Mouse (Mus musculus) 416B (cell line): ENCODE measurements at regions not wholly inside any gene's neighbourhood (a gene's known extent, or its start where the extent isn't known, plus 50 kb on each side); places are given as distances from the start of the nearest gene placed in this dataset.
"Not testable (repeated sequence)": the region's sequence is repeated elsewhere in the genome, so short reads cannot be mapped to it uniquely, and the experiment has no call there.

Source experiments
- DNase-seq: peaks from one replicate; pipeline ENCODE4 v3.0.0; 2011; ENCODE audit warnings: low read depth

- no peak for DNase-seq
These were observed 60.5 kb downstream of the Ptgs2 start for GRCm38 (mm10) chr1:150160314-150160713.

- DNase-seq, result peak; percentile 97
These were observed 65.2 kb downstream of the Ptgs2 start for GRCm38 (mm10) chr1:150164890-150165596.

- DNase-seq, result peak; percentile 62
These were observed 65.8 kb downstream of the Ptgs2 start for GRCm38 (mm10) chr1:150165597-150165973.

- peak; percentile 94 for DNase-seq
These were observed 67.3 kb downstream of the Ptgs2 start for GRCm38 (mm10) chr1:150167172-150167571.

GRCm38 (mm10) chr1:150174204-150174603 lies 74.4 kb downstream of the Ptgs2 start:
- peak; percentile 82 for DNase-seq

- DNase-seq, result no peak
These were observed 77.4 kb downstream of the Ptgs2 start for GRCm38 (mm10) chr1:150177029-150177740.

- peak; percentile 72 for DNase-seq
These were observed 102.2 kb downstream of the Ptgs2 start for GRCm38 (mm10) chr1:150202022-150202421.

- peak; percentile 49 for DNase-seq
These were observed 106.8 kb upstream of the Pdc start for GRCm38 (mm10) chr1:150212454-150212853.

- no peak for DNase-seq
These were observed 102.5 kb upstream of the Pdc start for GRCm38 (mm10) chr1:150216672-150217071.

GRCm38 (mm10) chr1:150218802-150219201 lies 100.4 kb upstream of the Pdc start:
- DNase-seq, result peak; percentile 65

GRCm38 (mm10) chr1:150225529-150225928 lies 93.7 kb upstream of the Pdc start:
- DNase-seq, result peak; percentile 15

GRCm38 (mm10) chr1:150239504-150239903 lies 79.7 kb upstream of the Pdc start:
- not testable (repeated sequence) for DNase-seq

- DNase-seq, result no peak
These were observed 79.1 kb upstream of the Pdc start for GRCm38 (mm10) chr1:150240110-150240509.

- peak; percentile 53 for DNase-seq
These were observed 78.1 kb upstream of the Pdc start for GRCm38 (mm10) chr1:150241153-150241552.

GRCm38 (mm10) chr1:150242108-150242507 lies 77.1 kb upstream of the Pdc start:
- DNase-seq, result no peak

GRCm38 (mm10) chr1:150244916-150245315 lies 74.3 kb upstream of the Pdc start:
- DNase-seq, result peak; percentile 73

GRCm38 (mm10) chr1:150251422-150251821 lies 67.8 kb upstream of the Pdc start:
- no peak for DNase-seq

GRCm38 (mm10) chr1:150251876-150252275 lies 67.3 kb upstream of the Pdc start:
- peak; percentile 55 for DNase-seq

- peak; percentile 69 for DNase-seq
These were observed 61.6 kb upstream of the Pdc start for GRCm38 (mm10) chr1:150257596-150257995.

- DNase-seq, result peak; percentile 51
These were observed 58.9 kb upstream of the Pdc start for GRCm38 (mm10) chr1:150260355-150260754.

GRCm38 (mm10) chr1:150266502-150266901 lies 52.7 kb upstream of the Pdc start:
- peak; percentile 80 for DNase-seq

GRCm38 (mm10) chr1:150267003-150267402 lies 52.2 kb upstream of the Pdc start:
- peak; percentile 43 for DNase-seq
